Mouse (Mus musculus) heart, embryonic 13.5 days (tissue): ENCODE results near the gene Mrpl39. TPM values are rescaled to one million over a fixed set of nuclear protein-coding genes. Genes with fewer than 3 reads are reported as not detected.

Source experiments
- microRNA counts: library from miRNA; unstranded; fragments of <30 nt; microRNA quantifications from one replicate; lab custom pipeline; 2016
- microRNA-seq: library from miRNA; unstranded; fragments of <30 nt; microRNA quantifications from one replicate; pipeline ENCODE4, GENCODE M21; 2016
- polyA plus RNA-seq: library from polyadenylated mRNA; unstranded; fragments of >200 nt; fragmentation: Nextera tagmentation; extraction: Ambion mirVana; gene quantifications from 2 replicates; pipeline ENCODE4 v1.2.1, GENCODE M21; 2015

Mrpl39 gene
- polyA plus RNA-seq, 1 experiment from 2014 or later, result 45.7 TPM

MicroRNAs encoded within 50 kb of the gene (microRNA counts, 519-probe panel; counts per million panel counts)
- microRNA mmu-miR-155 (lab: Ali Mortazavi, UCI), result 209 counts per million, percentile 61 among the panel's probes with 10 or more counts

Small RNA genes lying within 50 kb of the gene (microRNA-seq; reads per million reads assigned to microRNA genes)
- 201 reads per million, percentile 63 among the genes with 10 or more reads in this experiment for gene Mir155

Other genes with a start within 250 kb of the Mrpl39 start
- gene A730009L09Rik, start 220.6 kb downstream of the Mrpl39 start, polyA plus RNA-seq, result not detected in 2 replicates
- gene Jam2, start 38.4 kb upstream of the Mrpl39 start, polyA plus RNA-seq, result 4.5 and 6.4 TPM in 2 replicates
- 28.0 and 30.1 TPM in 2 replicates for gene Gabpa, start 99.2 kb upstream of the Mrpl39 start, polyA plus RNA-seq
- gene Atp5j, start 99.9 kb upstream of the Mrpl39 start, polyA plus RNA-seq, result 1,442 and 1,666 TPM in 2 replicates